Mouse (Mus musculus): Measurements from ENCODE around the gene Igfbp5. TPM values are rescaled to one million over a fixed set of nuclear protein-coding genes. Genes with fewer than 3 reads are reported as not detected.

The Igfbp5 gene
- polyA plus RNA-seq, 1 experiment from 2014 or later: 94.0 TPM

DNA sequence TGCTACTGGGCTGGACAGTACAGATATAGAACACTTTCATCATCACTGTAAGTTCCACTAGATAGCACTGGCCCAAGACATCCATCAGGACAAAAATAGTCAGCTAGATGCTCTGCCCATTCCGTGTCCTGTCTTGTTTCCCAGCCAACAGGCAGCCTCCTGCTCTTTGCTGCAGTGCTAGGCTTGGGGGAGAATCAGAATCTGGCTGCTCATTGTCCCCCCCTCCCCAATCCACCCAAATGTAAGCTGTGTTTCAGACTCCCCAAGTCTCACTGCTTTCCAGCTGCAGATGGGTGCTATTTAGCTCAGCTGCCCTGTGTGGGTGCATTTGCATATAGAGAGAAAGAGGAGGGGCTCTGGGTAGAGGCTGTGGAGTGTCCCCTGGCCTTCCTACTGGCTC lies 7.3 kb downstream of the Igfbp5 start:
- no peak overlapping the region for H3K9ac ChIP-seq
- H3K9me3 ChIP-seq (replicated peaks): no peaks in the 10 kb centered on the region
- no peak overlapping the region for H3K27ac ChIP-seq
- no peak for ATAC-seq (replicated peaks; ENCODE audit: low FRiP score)
- H3K36me3 ChIP-seq: peaks cover 28% of the 10 kb centered on the region
- no peak overlapping the region for H3K4me3 ChIP-seq (replicated peaks)
- peaks cover 46% of the 10 kb centered on the region for H3K4me1 ChIP-seq
- H3K4me2 ChIP-seq: no peak overlapping the region
- no peaks in the 10 kb centered on the region for H3K27me3 ChIP-seq
- WGBS: 41% methylated on average over 1 of the region's 1 CpGs

DNA sequence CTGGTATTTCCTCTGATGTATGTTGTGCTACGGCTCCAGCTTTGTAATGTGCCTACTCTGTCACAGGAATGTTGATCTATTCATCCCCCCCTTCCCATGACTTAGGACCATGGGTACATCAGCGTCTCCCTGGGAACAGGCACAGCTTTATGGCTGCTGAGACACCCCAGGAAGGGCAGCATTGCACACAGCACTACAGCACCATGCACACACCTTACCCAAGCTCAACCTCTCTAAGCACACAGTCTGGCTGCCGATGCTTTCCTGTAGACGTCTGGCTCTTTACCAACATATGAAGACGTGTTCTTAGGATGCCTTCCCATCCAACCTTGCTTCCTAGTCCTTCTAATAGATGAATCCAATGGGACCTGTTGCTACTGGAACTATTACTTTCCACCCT lies 8.3 kb downstream of the Igfbp5 start:
- Histone ChIP-seq H3K9ac (no peak overlapping the region), H3K4me1 (peaks cover 37% of the 10 kb centered on the region), H3K27me3 (no peaks in the 10 kb centered on the region), H3K4me3 (replicated peaks) (no peak overlapping the region), H3K9me3 (replicated peaks) (no peaks in the 10 kb centered on the region), H3K36me3 (peaks cover 37% of the 10 kb centered on the region), H3K27ac (no peak overlapping the region; the same call in 1 of the 2 replicates), H3K4me2 (no peak overlapping the region)
- 61% methylated on average over 5 of the region's 5 CpGs for WGBS
- ATAC-seq (replicated peaks; ENCODE audit: low FRiP score): no peak

DNA sequence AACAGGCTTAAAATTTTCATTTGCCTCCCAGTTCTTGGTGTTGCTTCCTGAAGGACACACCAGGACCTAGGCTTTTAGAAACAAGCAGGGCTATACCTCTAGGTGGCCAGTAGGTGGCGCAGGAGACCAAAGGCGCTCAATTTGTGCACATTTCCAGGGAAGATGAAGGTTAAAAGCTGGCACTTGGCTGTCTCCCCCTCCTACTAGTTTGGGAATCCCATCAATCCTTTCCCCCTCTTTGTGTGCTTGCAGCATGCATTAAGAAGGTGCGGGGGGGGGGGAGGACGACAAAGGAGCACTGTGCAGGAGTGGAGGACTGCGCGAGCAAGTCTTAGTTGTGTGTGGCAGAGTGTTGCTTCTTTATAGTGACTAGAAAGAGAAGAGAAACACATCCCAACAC lies 8.8 kb downstream of the Igfbp5 start:
- Histone ChIP-seq H3K27ac (no peak overlapping the region; the same call in 1 of the 2 replicates), H3K36me3 (peaks cover 42% of the 10 kb centered on the region), H3K9ac (no peak overlapping the region), H3K9me3 (replicated peaks) (no peaks in the 10 kb centered on the region), H3K27me3 (no peaks in the 10 kb centered on the region), H3K4me3 (replicated peaks) (no peak overlapping the region), H3K4me1 (peaks cover 36% of the 10 kb centered on the region), H3K4me2 (no peak overlapping the region)
- 22% methylated on average over 6 of the region's 6 CpGs for WGBS
- no peak for ATAC-seq (replicated peaks; ENCODE audit: low FRiP score)

DNA sequence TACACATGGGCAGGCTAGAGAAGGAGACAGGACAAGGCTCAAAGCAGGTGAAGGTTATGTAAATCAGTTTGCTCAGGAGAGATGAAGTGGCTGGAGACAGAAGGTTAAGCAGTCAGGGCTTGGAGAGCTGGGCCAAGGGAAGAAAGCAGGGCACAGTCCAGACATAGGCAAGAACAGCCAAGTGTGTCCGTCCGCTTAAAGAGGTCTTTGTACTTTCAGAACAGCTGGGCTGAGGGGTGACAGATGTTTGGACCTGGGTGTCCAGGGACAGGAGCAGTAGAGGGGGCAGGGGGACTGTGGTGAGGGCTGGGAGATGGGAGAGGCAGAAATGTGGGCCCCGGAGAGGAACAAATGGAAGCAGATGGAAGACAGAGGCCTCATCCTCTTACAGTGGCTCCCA lies 10.4 kb downstream of the Igfbp5 start:
- peaks cover 20% of the 10 kb centered on the region for H3K4me1 ChIP-seq
- H3K9me3 ChIP-seq (replicated peaks): no peaks in the 10 kb centered on the region
- no peak overlapping the region for H3K4me2 ChIP-seq
- H3K27me3 ChIP-seq: no peaks in the 10 kb centered on the region
- H3K27ac ChIP-seq: no peak overlapping the region
- peaks cover 57% of the 10 kb centered on the region for H3K36me3 ChIP-seq
- no peak overlapping the region for H3K4me3 ChIP-seq (replicated peaks)
- WGBS: 68% methylated on average over 3 of the region's 3 CpGs
- no peak for ATAC-seq (replicated peaks; ENCODE audit: low FRiP score)
- H3K9ac ChIP-seq: no peak overlapping the region

DNA sequence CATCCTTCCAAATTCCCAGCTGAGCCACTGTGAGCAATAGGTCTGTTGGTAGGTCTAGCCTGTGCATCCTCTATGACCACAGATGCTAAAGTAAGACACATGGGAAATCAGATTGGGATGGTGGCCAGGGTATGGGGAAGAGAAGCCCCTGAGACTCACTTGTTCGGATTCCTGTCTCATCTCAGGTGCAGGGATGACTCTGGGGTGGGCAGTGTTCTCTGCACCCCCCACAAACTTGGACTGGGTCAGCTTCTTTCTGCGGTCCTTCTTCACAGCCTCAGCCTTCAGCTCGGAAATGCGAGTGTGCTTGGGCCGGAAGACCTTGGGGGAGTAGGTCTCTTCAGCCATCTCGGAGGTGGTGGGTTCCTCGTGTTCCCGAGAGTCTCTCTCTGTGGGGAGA lies 11.0 kb downstream of the Igfbp5 start:
- ATAC-seq (replicated peaks; ENCODE audit: low FRiP score): no peak
- Histone ChIP-seq H3K4me2 (no peak overlapping the region), H3K36me3 (peaks cover 63% of the 10 kb centered on the region), H3K9me3 (replicated peaks) (no peaks in the 10 kb centered on the region), H3K4me1 (peaks cover 15% of the 10 kb centered on the region), H3K27ac (no peak overlapping the region), H3K27me3 (no peaks in the 10 kb centered on the region), H3K4me3 (replicated peaks) (no peak overlapping the region), H3K9ac (no peak overlapping the region)
- WGBS: 80% methylated on average over 8 of the region's 8 CpGs

DNA sequence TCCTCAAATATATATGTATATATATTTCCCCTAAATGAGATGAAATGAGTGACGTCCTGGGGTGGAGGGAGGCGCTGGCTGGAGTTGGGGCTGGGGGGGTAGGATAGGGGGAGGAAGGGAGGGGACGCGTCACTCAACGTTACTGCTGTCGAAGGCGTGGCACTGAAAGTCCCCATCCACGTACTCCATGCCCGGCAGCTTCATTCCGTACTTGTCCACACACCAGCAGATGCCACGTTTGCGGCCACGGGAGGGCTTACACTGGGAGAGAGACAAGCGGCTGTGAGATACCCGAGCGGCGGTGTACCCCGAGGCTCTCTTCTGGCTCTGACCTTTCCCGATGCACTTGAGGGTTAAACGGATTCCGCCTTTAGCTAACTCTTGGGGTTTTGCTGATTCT lies 12.4 kb downstream of the Igfbp5 start:
- Histone ChIP-seq H3K4me1 (peaks cover 11% of the 10 kb centered on the region), H3K4me2 (no peak overlapping the region), H3K36me3 (peaks cover 69% of the 10 kb centered on the region), H3K4me3 (replicated peaks) (no peak overlapping the region), H3K9ac (no peak overlapping the region), H3K9me3 (replicated peaks) (no peaks in the 10 kb centered on the region), H3K27ac (no peak overlapping the region), H3K27me3 (no peaks in the 10 kb centered on the region)
- WGBS: 85% methylated on average over 21 of the region's 21 CpGs
- no peak for ATAC-seq (replicated peaks; ENCODE audit: low FRiP score)

DNA sequence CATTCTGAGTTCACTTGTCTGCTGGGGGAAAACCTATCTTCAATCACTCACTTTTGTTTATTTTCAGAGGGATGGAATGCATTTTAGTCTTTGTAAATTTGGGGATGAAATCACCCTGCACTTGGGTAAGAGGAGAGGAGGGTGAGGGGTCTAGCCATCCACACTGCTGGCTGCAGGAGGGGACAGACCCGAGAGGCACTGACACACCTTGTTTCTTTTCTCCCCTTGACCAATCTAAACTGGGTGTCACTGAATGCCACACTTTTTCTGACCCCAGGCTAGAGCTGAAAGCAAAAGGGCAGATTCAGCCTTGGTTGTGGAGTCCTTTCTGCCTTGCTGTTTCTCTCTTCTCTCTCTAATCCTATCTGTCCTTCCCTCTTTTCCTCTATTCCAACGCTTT lies 13.0 kb downstream of the Igfbp5 start:
- Histone ChIP-seq H3K36me3 (peaks cover 69% of the 10 kb centered on the region), H3K4me3 (replicated peaks) (no peak overlapping the region), H3K27me3 (no peaks in the 10 kb centered on the region), H3K4me2 (no peak overlapping the region), H3K9me3 (replicated peaks) (no peaks in the 10 kb centered on the region), H3K9ac (no peak overlapping the region), H3K27ac (no peak overlapping the region), H3K4me1 (peaks cover 10% of the 10 kb centered on the region; the same call in 1 of the 2 replicates)
- no peak for ATAC-seq (replicated peaks; ENCODE audit: low FRiP score)
- WGBS: 72% methylated on average over 2 of the region's 2 CpGs

DNA sequence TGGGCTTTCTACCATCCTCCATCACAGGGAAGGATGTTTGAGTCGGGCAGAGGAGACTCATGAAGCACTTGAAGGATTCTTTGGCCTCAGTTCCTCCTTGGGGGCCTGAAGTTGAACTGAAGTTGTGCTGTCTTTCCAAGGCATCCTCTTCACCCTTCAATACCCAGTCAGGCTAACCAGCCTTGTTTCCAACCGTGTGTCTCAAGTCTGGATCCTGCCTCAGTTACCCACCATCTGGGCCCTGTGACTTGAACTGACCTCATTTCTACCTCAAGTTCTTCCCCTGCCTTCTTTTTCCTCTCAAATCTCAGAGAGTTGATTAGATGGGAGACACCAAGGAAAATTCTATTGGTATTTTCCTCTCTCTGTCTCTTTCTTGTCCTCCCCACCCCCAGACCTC lies 14.2 kb downstream of the Igfbp5 start:
- no peak overlapping the region for H3K4me2 ChIP-seq
- peaks cover 69% of the 10 kb centered on the region for H3K36me3 ChIP-seq
- no peaks in the 10 kb centered on the region for H3K27me3 ChIP-seq
- H3K27ac ChIP-seq: no peak overlapping the region
- 0 out of 2 replicates have a peak, but pooled peaks cover 2% of the 10 kb centered on the region for H3K4me1 ChIP-seq
- 96% methylated on average over 2 of the region's 2 CpGs for WGBS
- no peaks in the 10 kb centered on the region for H3K9me3 ChIP-seq (replicated peaks)
- H3K9ac ChIP-seq: no peak overlapping the region
- ATAC-seq (replicated peaks; ENCODE audit: low FRiP score): no peak
- no peak overlapping the region for H3K4me3 ChIP-seq (replicated peaks)

DNA sequence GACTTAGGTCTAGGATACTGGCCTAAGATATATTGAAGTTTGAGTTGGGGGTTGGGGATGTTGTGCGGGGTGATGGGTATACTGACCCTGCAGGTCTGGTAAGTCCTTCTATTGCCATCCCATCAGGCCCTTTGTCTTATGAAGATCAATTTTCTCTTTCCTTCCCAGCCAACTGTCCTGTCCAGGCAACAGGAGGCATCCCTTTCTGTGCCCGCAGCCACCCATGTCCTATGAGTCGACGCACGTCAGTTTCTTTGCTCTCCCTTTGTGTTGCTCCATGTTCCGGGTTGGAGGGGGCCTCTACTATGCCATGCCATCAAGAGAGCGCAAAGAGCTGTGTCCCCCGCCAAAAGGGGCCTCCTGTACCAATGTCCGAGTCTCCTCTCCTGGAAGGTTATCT lies 14.7 kb downstream of the Igfbp5 start:
- Histone ChIP-seq H3K27ac (no peak overlapping the region), H3K4me3 (replicated peaks) (no peak overlapping the region), H3K9ac (no peak overlapping the region), H3K4me1 (no peaks in the 10 kb centered on the region), H3K36me3 (peaks cover 66% of the 10 kb centered on the region), H3K9me3 (replicated peaks) (no peaks in the 10 kb centered on the region), H3K4me2 (no peak overlapping the region), H3K27me3 (no peaks in the 10 kb centered on the region)
- no peak for ATAC-seq (replicated peaks; ENCODE audit: low FRiP score)
- 96% methylated on average over 9 of the region's 9 CpGs for WGBS

DNA sequence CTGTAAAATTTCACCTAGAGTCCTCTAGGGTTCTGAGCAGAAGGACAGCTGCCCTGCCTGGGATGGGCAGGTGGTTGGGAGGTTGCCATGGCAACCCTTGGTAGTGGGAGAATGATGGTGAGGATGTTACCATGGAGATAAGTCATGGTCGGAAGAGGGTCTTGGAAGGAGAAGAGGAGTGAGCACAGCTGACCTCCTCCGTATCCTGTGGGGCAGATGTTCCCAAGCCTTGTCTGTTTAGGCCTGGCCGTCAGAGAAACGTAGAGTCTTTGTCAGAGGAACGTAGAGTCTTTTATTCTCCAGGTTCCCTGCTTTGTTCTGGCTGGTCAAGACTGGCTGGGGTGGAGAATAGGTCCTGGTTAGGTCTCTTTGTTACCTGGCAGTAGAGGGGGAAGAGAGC lies 15.8 kb downstream of the Igfbp5 start:
- H3K27me3 ChIP-seq: no peaks in the 10 kb centered on the region
- 80% methylated on average over 5 of the region's 5 CpGs for WGBS
- no peak overlapping the region for H3K4me3 ChIP-seq (replicated peaks)
- 0 out of 2 replicates have a peak, but pooled peaks cover 7% of the 10 kb centered on the region for H3K4me1 ChIP-seq
- H3K27ac ChIP-seq: no peak overlapping the region
- peaks cover 56% of the 10 kb centered on the region for H3K36me3 ChIP-seq
- H3K4me2 ChIP-seq: no peak overlapping the region
- no peak overlapping the region for H3K9ac ChIP-seq
- H3K9me3 ChIP-seq (replicated peaks): no peaks in the 10 kb centered on the region
- ATAC-seq (replicated peaks; ENCODE audit: low FRiP score): no peak

DNA sequence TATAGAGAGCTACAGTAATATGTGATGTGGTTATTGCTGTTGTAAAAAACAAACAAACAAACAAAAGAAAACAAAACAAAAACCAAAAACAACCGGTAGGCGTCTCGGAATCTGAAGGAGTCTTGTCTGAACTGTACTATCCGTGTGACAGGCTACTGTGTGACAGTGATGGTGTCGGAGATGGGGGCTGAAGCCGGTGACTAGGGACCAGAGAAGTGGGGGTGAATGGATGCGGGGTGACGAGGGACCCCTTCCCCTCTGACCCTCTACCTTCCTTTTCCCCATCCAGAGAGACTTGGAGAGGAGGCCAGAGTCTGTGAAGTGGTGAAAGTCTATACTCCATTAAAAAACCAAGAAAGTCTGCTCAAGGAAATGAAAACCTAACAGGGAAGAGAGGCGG lies 16.4 kb downstream of the Igfbp5 start:
- 84% methylated on average over 9 of the region's 9 CpGs for WGBS
- Histone ChIP-seq H3K9ac (no peak overlapping the region), H3K36me3 (peaks cover 50% of the 10 kb centered on the region), H3K27ac (no peak overlapping the region), H3K4me3 (replicated peaks) (no peak overlapping the region), H3K4me2 (no peak overlapping the region), H3K4me1 (0 out of 2 replicates have a peak, but pooled peaks cover 7% of the 10 kb centered on the region), H3K27me3 (no peaks in the 10 kb centered on the region), H3K9me3 (replicated peaks) (no peaks in the 10 kb centered on the region)
- no peak for ATAC-seq (replicated peaks; ENCODE audit: low FRiP score)

DNA sequence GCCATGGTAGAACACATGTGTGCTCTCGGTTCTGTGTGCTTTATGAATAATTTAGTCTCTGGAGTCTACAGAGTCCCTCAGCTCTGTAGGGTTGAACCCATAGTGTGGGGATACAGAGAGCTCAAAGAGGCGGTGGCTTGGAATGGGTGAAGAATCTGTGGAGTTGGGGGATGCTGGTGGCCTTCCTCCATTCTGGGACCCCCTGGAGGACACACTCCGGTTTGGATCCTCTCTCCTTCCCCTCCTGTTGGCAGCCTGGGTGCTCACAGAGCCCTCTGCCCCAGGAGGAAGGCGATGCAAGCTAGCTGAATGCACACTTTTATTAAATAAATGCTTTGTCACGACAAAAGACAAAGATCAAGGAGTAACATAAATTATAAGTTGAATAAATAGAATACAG lies 17.1 kb downstream of the Igfbp5 start:
- H3K27ac ChIP-seq: no peak overlapping the region
- ATAC-seq (replicated peaks; ENCODE audit: low FRiP score): no peak
- H3K9ac ChIP-seq: no peak overlapping the region
- H3K4me1 ChIP-seq: 0 out of 2 replicates have a peak, but pooled peaks cover 7% of the 10 kb centered on the region
- H3K4me2 ChIP-seq: no peak overlapping the region
- H3K4me3 ChIP-seq (replicated peaks): no peak overlapping the region
- 65% methylated on average over 5 of the region's 5 CpGs for WGBS
- no peaks in the 10 kb centered on the region for H3K9me3 ChIP-seq (replicated peaks)
- peaks cover 44% of the 10 kb centered on the region for H3K36me3 ChIP-seq
- no peaks in the 10 kb centered on the region for H3K27me3 ChIP-seq

DNA sequence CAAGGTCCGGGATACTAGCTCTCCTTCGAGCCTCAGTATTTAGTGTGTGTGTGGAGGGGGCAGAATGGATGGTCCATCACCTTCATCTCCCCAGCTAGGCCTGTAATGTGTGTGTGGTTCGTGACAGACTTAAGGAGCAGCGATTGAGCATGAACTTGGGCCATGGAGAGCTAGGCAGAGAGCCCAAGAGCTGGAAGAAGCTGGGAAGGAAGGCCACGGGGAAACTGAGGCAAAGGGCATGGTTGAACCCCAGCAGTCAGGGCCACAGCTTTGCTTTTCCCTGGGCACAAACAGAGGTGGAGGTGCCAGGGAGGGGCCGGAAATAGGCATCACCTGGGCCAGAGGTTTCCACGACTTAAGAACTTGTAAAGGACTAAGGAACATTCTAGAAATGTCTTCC lies 17.5 kb downstream of the Igfbp5 start:
- WGBS: 73% methylated on average over 7 of the region's 7 CpGs

More for the DNA sequence above, 17.5 kb downstream of the Igfbp5 start:
- no peaks in the 10 kb centered on the region for H3K9me3 ChIP-seq (replicated peaks)
- no peaks in the 10 kb centered on the region for H3K27me3 ChIP-seq
- no peak overlapping the region for H3K4me2 ChIP-seq
- no peak for ATAC-seq (replicated peaks; ENCODE audit: low FRiP score)
- peaks cover 40% of the 10 kb centered on the region for H3K36me3 ChIP-seq
- no peak overlapping the region for H3K9ac ChIP-seq
- H3K4me3 ChIP-seq (replicated peaks): no peak overlapping the region
- no peak overlapping the region for H3K27ac ChIP-seq
- H3K4me1 ChIP-seq: 0 out of 2 replicates have a peak, but pooled peaks cover 7% of the 10 kb centered on the region

Measured in kidney, embryonic 15.5 days (tissue).